Mouse (Mus musculus) forebrain, embryonic 16.5 days (tissue): ENCODE results near the gene Olfr433. TPM values are rescaled to one million over a fixed set of nuclear protein-coding genes. Genes with fewer than 3 reads are reported as not detected.

Experiments used
- polyA plus RNA-seq: library from polyadenylated mRNA; unstranded; fragments of >200 nt; fragmentation: Nextera tagmentation; extraction: Ambion mirVana; gene quantifications from 2 replicates; pipeline ENCODE4 v1.2.1, GENCODE M21; 2015

Olfr433 gene
- polyA plus RNA-seq, 1 experiment from 2014 or later = not detected

Other genes with a start within 250 kb of the Olfr433 start
- gene Ifi211, start 127.7 kb upstream of the Olfr433 start, polyA plus RNA-seq = 0.24 and 0.37 TPM in 2 replicates
- 3.1 and 4.6 TPM in 2 replicates for gene Mndal, start 98.2 kb upstream of the Olfr433 start, polyA plus RNA-seq
- 1.4 and 1.5 TPM in 2 replicates for gene Ifi203, start 98.0 kb upstream of the Olfr433 start, polyA plus RNA-seq
- not detected in 2 replicates for gene Ifi202b, start 58.0 kb upstream of the Olfr433 start, polyA plus RNA-seq
- not detected in 2 replicates for gene Ifi205, start 8.9 kb upstream of the Olfr433 start, polyA plus RNA-seq
- not detected in 2 replicates for gene Olfr432, start 8.5 kb downstream of the Olfr433 start, polyA plus RNA-seq
- gene Olfr430, start 25.9 kb downstream of the Olfr433 start, polyA plus RNA-seq = not detected in 2 replicates
- gene Olfr429, start 43.6 kb downstream of the Olfr433 start, polyA plus RNA-seq = not detected in 2 replicates
- not detected in 2 replicates for gene Olfr427, start 56.2 kb downstream of the Olfr433 start, polyA plus RNA-seq
- not detected in 2 replicates for gene Olfr231, start 80.5 kb downstream of the Olfr433 start, polyA plus RNA-seq
- gene Olfr424, start 90.8 kb downstream of the Olfr433 start, polyA plus RNA-seq = not detected in 2 replicates
- gene Olfr420, start 114.9 kb downstream of the Olfr433 start, polyA plus RNA-seq = not detected in 2 replicates
- gene Spta1, start 132.1 kb downstream of the Olfr433 start, polyA plus RNA-seq = 0.13 and 0.16 TPM in 2 replicates
- not detected in 2 replicates for gene Olfr419, start 211.4 kb downstream of the Olfr433 start, polyA plus RNA-seq